ENCODE assay signal across 9 mouse cellular contexts in the genomic region with DNA sequence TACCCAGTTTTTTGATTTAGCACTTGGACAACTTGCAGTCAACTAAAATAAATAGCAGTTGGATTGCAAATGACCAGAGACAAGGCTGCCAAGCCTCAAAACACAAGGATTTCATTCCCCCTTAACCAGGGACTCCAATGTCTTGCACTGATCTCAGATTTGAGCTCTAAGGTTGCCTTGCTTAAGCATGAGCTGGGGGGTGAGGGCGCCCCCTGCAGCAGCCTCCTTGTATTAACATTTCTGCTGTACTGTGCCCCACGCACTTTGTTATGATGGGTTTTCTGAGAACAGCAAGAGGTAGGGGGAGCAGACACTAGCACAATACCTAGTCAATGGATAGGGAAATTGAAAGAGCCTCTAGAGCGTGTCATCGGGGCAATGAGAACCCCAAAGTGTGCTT.
A peak's percentile ranks its signal among the peaks of the same experiment; 100 is the strongest.
DNase-seq lines count a peak whose midpoint lies in the region; TF ChIP-seq lines count a peak whose summit lies in the region.
"Had no signal": no experiment of that assay in that cellular context is flagged by ENCODE, and none has a peak within 500 bp of the region (broad histone marks: within the 10 kb centered on the region; RNA-seq: fewer than 3 reads in every experiment).

No protein-coding gene starts in this region.

- peak; percentile 4 for DNase-seq in adrenal gland, adult 2 months
- DNase-seq in adrenal gland, postnatal 4 days (ENCODE audit: low spot score in 2 of 2): no peak
- DNase-seq in left cerebral cortex, adult 2 months (ENCODE audit: extremely low spot score in 1 of 2, low spot score in 2 of 2): no peak
- DNase-seq in left cerebral cortex, adult 18-20 months (ENCODE audit: low spot score in 2 of 2): no peak
- DNase-seq in adrenal gland, postnatal 14 days: peak; percentile 36
- peak; percentile 55 for DNase-seq in liver
- DNase-seq in urinary bladder, adult 2 months (ENCODE audit: low spot score): no peak
- no peak for DNase-seq in layer of hippocampus, postnatal 14 days (ENCODE audit: low spot score in 2 of 2)

- intact Hi-C loops in left cerebral cortex, adult 2 months (cut with DNase I): no loop called here

- H3K27ac ChIP-seq in left cerebral cortex, adult 2 months: no peak overlapping the region
- H3K27ac ChIP-seq: limb, embryonic 12.5 days had no signal

- peak; percentile 45 for TF ChIP-seq CTCF in left cerebral cortex, adult 2 months (IDR thresholded peaks at IDR 0.05)

- no peak overlapping the region for H3K4me3 ChIP-seq in left cerebral cortex, adult 2 months
- H3K4me3 ChIP-seq: limb, embryonic 12.5 days had no signal

Comparison
In these comparisons a context has a peak if more than half of its experiments do, and no peak if none do; other contexts are left out.
1. DNase-seq: peak in adrenal gland, adult 2 months (single experiment), adrenal gland, postnatal 14 days (single experiment) and liver (single experiment); none in adrenal gland, postnatal 4 days (0 of 2), left cerebral cortex, adult 2 months (0 of 2), left cerebral cortex, adult 18-20 months (0 of 2), urinary bladder, adult 2 months (single experiment) and layer of hippocampus, postnatal 14 days (0 of 2).